Mouse (Mus musculus): Measurements from ENCODE around the gene Slc40a1.

Gene Slc40a1

GRCm38 (mm10) chr1:45926393-45926763 lies at the start of gene Slc40a1:
TSS of gene Slc40a1 (minus strand) at chr1:45926523.
- no peak for DNase-seq (ENCODE audit: low spot score)

GRCm38 (mm10) chr1:45971314-45971713 lies 45.0 kb upstream of the Slc40a1 start:
- DNase-seq (ENCODE audit: low spot score): no peak

GRCm38 (mm10) chr1:45948988-45949387 lies 22.7 kb upstream of the Slc40a1 start:
- no peak for DNase-seq (ENCODE audit: low spot score)

GRCm38 (mm10) chr1:45947843-45948242 lies 21.5 kb upstream of the Slc40a1 start:
- no peak for DNase-seq (ENCODE audit: low spot score)

- no peak for DNase-seq (ENCODE audit: low spot score)
Measured at GRCm38 (mm10) chr1:45931127-45931526, 4.8 kb upstream of the Slc40a1 start.

- no peak for DNase-seq (ENCODE audit: low spot score)
Measured at GRCm38 (mm10) chr1:45926911-45927310, 588 bp upstream of the Slc40a1 start.

- peak; percentile 87 for DNase-seq (ENCODE audit: low spot score)
Measured at GRCm38 (mm10) chr1:45925500-45926392, 577 bp downstream of the Slc40a1 start.

GRCm38 (mm10) chr1:45925131-45925499 lies 1.2 kb downstream of the Slc40a1 start:
- no peak for DNase-seq (ENCODE audit: low spot score)

- DNase-seq (ENCODE audit: low spot score): no peak
Measured at GRCm38 (mm10) chr1:45924516-45924915, 1.8 kb downstream of the Slc40a1 start.

- DNase-seq (ENCODE audit: low spot score): no peak
Measured at GRCm38 (mm10) chr1:45923306-45923705, 3.0 kb downstream of the Slc40a1 start.

- DNase-seq (ENCODE audit: low spot score): no peak
Measured at GRCm38 (mm10) chr1:45920703-45921102, 5.6 kb downstream of the Slc40a1 start.

GRCm38 (mm10) chr1:45919752-45920151 lies 6.6 kb downstream of the Slc40a1 start:
- no peak for DNase-seq (ENCODE audit: low spot score)

- no peak for DNase-seq (ENCODE audit: low spot score)
Measured at GRCm38 (mm10) chr1:45917136-45917803, 9.1 kb downstream of the Slc40a1 start.

GRCm38 (mm10) chr1:45916174-45916573 lies 10.1 kb downstream of the Slc40a1 start:
- no peak for DNase-seq (ENCODE audit: low spot score)

GRCm38 (mm10) chr1:45914236-45914635 lies 12.1 kb downstream of the Slc40a1 start:
- DNase-seq (ENCODE audit: low spot score): no peak

GRCm38 (mm10) chr1:45905107-45905821 lies 21.1 kb downstream of the Slc40a1 start:
- peak; percentile 61 for DNase-seq (ENCODE audit: low spot score)

GRCm38 (mm10) chr1:45904161-45904560 lies 22.2 kb downstream of the Slc40a1 start:
- no peak for DNase-seq (ENCODE audit: low spot score)

GRCm38 (mm10) chr1:45898044-45898443 lies 28.3 kb downstream of the Slc40a1 start:
- DNase-seq (ENCODE audit: low spot score): no peak

GRCm38 (mm10) chr1:45894168-45894912 lies 32.0 kb downstream of the Slc40a1 start:
- DNase-seq (ENCODE audit: low spot score): peak; percentile 8

- no peak for DNase-seq (ENCODE audit: low spot score)
Measured at GRCm38 (mm10) chr1:45891986-45892385, 34.3 kb downstream of the Slc40a1 start.

- no peak for DNase-seq (ENCODE audit: low spot score)
Measured at GRCm38 (mm10) chr1:45890173-45890572, 36.1 kb downstream of the Slc40a1 start, which contains the start of gene Gm5269. TSS of gene Gm5269 (minus strand) at chr1:45890273.

GRCm38 (mm10) chr1:45886800-45887199 lies 39.5 kb downstream of the Slc40a1 start:
- no peak for DNase-seq (ENCODE audit: low spot score)

Measured in urinary bladder, postnatal 14 days (tissue).